Mouse (Mus musculus) hindbrain, embryonic 10.5 days (tissue): ENCODE measurements around the gene Trpm2. TPM values are rescaled to one million over a fixed set of nuclear protein-coding genes. Genes with fewer than 3 reads are reported as not detected.

ENCODE experiments used
- DNase-seq: peaks from one replicate; pipeline ENCODE4 v3.0.0-alpha.2; 2017; ENCODE audit warnings: low spot score
- H3K27ac ChIP-seq: fragments of 300-500 bp; sonication (generic); 2 replicates; pipeline ENCODE4 v1.5.1; 2016; ENCODE audit warnings: mild to moderate bottlenecking, moderate library complexity
- H3K27me3 ChIP-seq: fragments of 300-500 bp; sonication (generic); 2 replicates; pipeline ENCODE4 v1.6.1; 2016; ENCODE audit warnings: mild to moderate bottlenecking; ENCODE audit not compliant: poor library complexity, insufficient read depth, severe bottlenecking
- H3K36me3 ChIP-seq: fragments of 300-500 bp; sonication (generic); 2 replicates; pipeline ENCODE4 v1.6.1; 2016; ENCODE audit warnings: mild to moderate bottlenecking, moderate library complexity
- H3K4me1 ChIP-seq: fragments of 300-500 bp; sonication (generic); replicated peaks from 2 replicates; pipeline ENCODE4 v1.6.1; 2016; ENCODE audit warnings: mild to moderate bottlenecking
- H3K4me3 ChIP-seq: fragments of 300-500 bp; sonication (generic); 2 replicates; pipeline ENCODE4 v1.5.1; 2016; ENCODE audit warnings: mild to moderate bottlenecking, moderate library complexity
- H3K9me3 ChIP-seq: fragments of 300-500 bp; sonication (generic); 2 replicates; pipeline ENCODE4 v1.6.1; 2016; ENCODE audit warnings: mild to moderate bottlenecking, moderate library complexity
- WGBS: fragments of 180-500 bp; shearing (Covaris S2); methylation state at CpG from one replicate; pipeline ENCODE4 v1.1.7; 2016; 5-methylcytosine and 5-hydroxymethylcytosine counted together
- polyA plus RNA-seq: library from polyadenylated mRNA; unstranded; fragments of >200 nt; fragmentation: Nextera tagmentation; extraction: Ambion mirVana; gene quantifications from 2 replicates; pipeline ENCODE4 v1.2.1, GENCODE M21; 2016

Trpm2 gene
- polyA plus RNA-seq, 1 experiment from 2014 or later, result 1.2 TPM

GRCm38 (mm10) chr10:77886007-77886747 is 84.2 kb downstream of the Trpm2 start:
- peak; percentile 20 for DNase-seq
- Histone ChIP-seq H3K4me1 (no peaks in the 10 kb centered on the region), H3K36me3 (no peaks in the 10 kb centered on the region), H3K4me3 (no peak overlapping the region), H3K27ac (no peak overlapping the region), H3K9me3 (peaks cover 6% of the 10 kb centered on the region; the same call in 1 of the 2 replicates), H3K27me3 (no peaks in the 10 kb centered on the region)
- WGBS, result 59% methylated on average over 12 of the region's 12 CpGs

- no peak overlapping the region for H3K27ac ChIP-seq
- no peaks in the 10 kb centered on the region for H3K36me3 ChIP-seq
- DNase-seq, result no peak
- H3K4me1 ChIP-seq, result no peaks in the 10 kb centered on the region
- H3K27me3 ChIP-seq, result no peaks in the 10 kb centered on the region
- H3K9me3 ChIP-seq, result no peaks in the 10 kb centered on the region
- H3K4me3 ChIP-seq, result no peak overlapping the region
- 88% methylated on average over 5 of the region's 5 CpGs for WGBS
Measured at GRCm38 (mm10) chr10:77882553-77882952, 87.8 kb downstream of the Trpm2 start.

GRCm38 (mm10) chr10:77880305-77880704 is 90.1 kb downstream of the Trpm2 start:
- no peaks in the 10 kb centered on the region for H3K9me3 ChIP-seq
- H3K27ac ChIP-seq, result no peak overlapping the region
- H3K27me3 ChIP-seq, result no peaks in the 10 kb centered on the region
- no peak for DNase-seq
- no peak overlapping the region for H3K4me3 ChIP-seq
- 75% methylated on average over 3 of the region's 3 CpGs for WGBS
- no peaks in the 10 kb centered on the region for H3K4me1 ChIP-seq
- H3K36me3 ChIP-seq, result no peaks in the 10 kb centered on the region

- no peaks in the 10 kb centered on the region for H3K27me3 ChIP-seq
- H3K4me1 ChIP-seq, result no peaks in the 10 kb centered on the region
- H3K9me3 ChIP-seq, result no peaks in the 10 kb centered on the region
- no peak overlapping the region for H3K4me3 ChIP-seq
- H3K36me3 ChIP-seq, result no peaks in the 10 kb centered on the region
- H3K27ac ChIP-seq, result no peak overlapping the region
- WGBS, result 59% methylated on average over 6 of the region's 6 CpGs
- peak; percentile 17 for DNase-seq
Measured at GRCm38 (mm10) chr10:77878985-77879384, 91.4 kb downstream of the Trpm2 start.

- H3K27ac ChIP-seq, result no peak overlapping the region
- no peaks in the 10 kb centered on the region for H3K36me3 ChIP-seq
- no peak for DNase-seq
- no peaks in the 10 kb centered on the region for H3K9me3 ChIP-seq
- no peak overlapping the region for H3K4me3 ChIP-seq
- WGBS, result 91% methylated on average over 7 of the region's 7 CpGs
- H3K4me1 ChIP-seq, result peaks cover 8% of the 10 kb centered on the region
- no peaks in the 10 kb centered on the region for H3K27me3 ChIP-seq
Measured at GRCm38 (mm10) chr10:77869651-77870050, 100.7 kb downstream of the Trpm2 start.

- H3K9me3 ChIP-seq, result no peaks in the 10 kb centered on the region
- WGBS, result 33% methylated on average over 1 of the region's 1 CpGs
- H3K27me3 ChIP-seq, result no peaks in the 10 kb centered on the region
- H3K27ac ChIP-seq, result no peak overlapping the region
- no peak for DNase-seq
- no peaks in the 10 kb centered on the region for H3K36me3 ChIP-seq
- H3K4me1 ChIP-seq, result peaks cover 16% of the 10 kb centered on the region
- H3K4me3 ChIP-seq, result no peak overlapping the region
Measured at GRCm38 (mm10) chr10:77867546-77867945, 102.8 kb downstream of the Trpm2 start.

- Histone ChIP-seq H3K27me3 (no peaks in the 10 kb centered on the region), H3K4me1 (peaks cover 16% of the 10 kb centered on the region), H3K36me3 (no peaks in the 10 kb centered on the region), H3K4me3 (peak overlapping the region; percentile 39), H3K9me3 (no peaks in the 10 kb centered on the region), H3K27ac (0 out of 2 replicates have a peak overlapping the region, but pooled peaks have one; percentile 4)
- no peak for DNase-seq
- 45% methylated on average over 11 of the region's 11 CpGs for WGBS
Measured at GRCm38 (mm10) chr10:77864762-77865143, 105.6 kb downstream of the Trpm2 start.

GRCm38 (mm10) chr10:77864067-77864761 is 106.1 kb downstream of the Trpm2 start:
- Histone ChIP-seq H3K4me1 (peaks cover 16% of the 10 kb centered on the region), H3K27ac (0 out of 2 replicates have a peak overlapping the region, but pooled peaks have one; percentile 4), H3K27me3 (no peaks in the 10 kb centered on the region), H3K4me3 (peak overlapping the region; percentile 39), H3K9me3 (no peaks in the 10 kb centered on the region), H3K36me3 (no peaks in the 10 kb centered on the region)
- peak; percentile 63 for DNase-seq
- WGBS, result 44% methylated on average over 14 of the region's 14 CpGs

- WGBS, result 53% methylated on average over 7 of the region's 7 CpGs
- Histone ChIP-seq H3K27me3 (no peaks in the 10 kb centered on the region), H3K36me3 (no peaks in the 10 kb centered on the region), H3K27ac (no peak within 1 kb of the TSS), H3K9me3 (no peaks in the 10 kb centered on the region), H3K4me3 (no peak within 1 kb of the TSS), H3K4me1 (peaks cover 16% of the 10 kb centered on the region)
- DNase-seq, result no peak
Measured at GRCm38 (mm10) chr10:77861675-77862074, 108.7 kb downstream of the Trpm2 start, which contains the start of gene Gm3285. Gene Gm3285, plus strand, starts transcription at chr10:77861975.

Other genes with a start within 250 kb of the Trpm2 start
- not detected in 2 replicates for gene Krtap12-1, start 250.0 kb downstream of the Trpm2 start, polyA plus RNA-seq
- not detected in 2 replicates for gene Gm10100, start 244.1 kb downstream of the Trpm2 start, polyA plus RNA-seq
- not detected in 2 replicates for gene Gm18596, start 227.9 kb downstream of the Trpm2 start, polyA plus RNA-seq
- gene Gm9736, start 219.2 kb downstream of the Trpm2 start, polyA plus RNA-seq, result not detected in 2 replicates
- not detected in 2 replicates for gene Gm3233, start 210.9 kb downstream of the Trpm2 start, polyA plus RNA-seq
- not detected in 2 replicates for gene Gm3238, start 199.2 kb downstream of the Trpm2 start, polyA plus RNA-seq
- not detected in 2 replicates for gene Gm7138, start 193.6 kb downstream of the Trpm2 start, polyA plus RNA-seq
- gene Gm3250, start 188.0 kb downstream of the Trpm2 start, polyA plus RNA-seq, result not detected in 2 replicates
- gene Gm7137, start 182.4 kb downstream of the Trpm2 start, polyA plus RNA-seq, result not detected in 2 replicates
- not detected in 2 replicates for gene Gm9639, start 175.5 kb downstream of the Trpm2 start, polyA plus RNA-seq
- gene Gm19668, start 171.4 kb downstream of the Trpm2 start, polyA plus RNA-seq, result not detected in 2 replicates
- not detected in 2 replicates for gene Gm9507, start 158.7 kb downstream of the Trpm2 start, polyA plus RNA-seq
- not detected in 2 replicates for gene Gm2696, start 155.9 kb downstream of the Trpm2 start, polyA plus RNA-seq
- gene Krtap10-4, start 143.5 kb downstream of the Trpm2 start, polyA plus RNA-seq, result not detected in 2 replicates
- gene Krtap10-10, start 134.6 kb downstream of the Trpm2 start, polyA plus RNA-seq, result not detected in 2 replicates
- gene Gm36176, start 123.8 kb downstream of the Trpm2 start, polyA plus RNA-seq, result not detected in 2 replicates
- not detected in 2 replicates for gene Gm10318, start 117.7 kb downstream of the Trpm2 start, polyA plus RNA-seq
- not detected in 2 replicates for gene Gm3285, start 108.6 kb downstream of the Trpm2 start, polyA plus RNA-seq
- 2.6 and 4.1 TPM in 2 replicates for gene Lrrc3, start 68.0 kb downstream of the Trpm2 start, polyA plus RNA-seq
- gene 1810043G02Rik, start 8.0 kb upstream of the Trpm2 start, polyA plus RNA-seq, result 40.7 and 42.9 TPM in 2 replicates
- gene Pfkl, start 39.5 kb upstream of the Trpm2 start, polyA plus RNA-seq, result 187 and 243 TPM in 2 replicates
- gene Dnmt3l, start 71.4 kb upstream of the Trpm2 start, polyA plus RNA-seq, result not detected in 2 replicates
- gene Aire, start 73.0 kb upstream of the Trpm2 start, polyA plus RNA-seq, result 0.36 TPM in 1 of 2 replicates, not detected in the other
- 2.2 and 2.9 TPM in 2 replicates for gene Icosl, start 98.7 kb upstream of the Trpm2 start, polyA plus RNA-seq
- 17.1 and 28.7 TPM in 2 replicates for gene D10Jhu81e, start 199.2 kb upstream of the Trpm2 start, polyA plus RNA-seq
- 23.3 and 27.0 TPM in 2 replicates for gene Pwp2, start 214.6 kb upstream of the Trpm2 start, polyA plus RNA-seq